Mouse (Mus musculus): Measurements from ENCODE around the gene Nek7. TPM values are rescaled to one million over a fixed set of nuclear protein-coding genes. Genes with fewer than 3 reads are reported as not detected.
A peak's percentile ranks its signal among the peaks of the same experiment; 100 is the strongest.

Nek7 gene
- polyA plus RNA-seq, 1 experiment from 2014 or later: 20.6 TPM

DNA sequence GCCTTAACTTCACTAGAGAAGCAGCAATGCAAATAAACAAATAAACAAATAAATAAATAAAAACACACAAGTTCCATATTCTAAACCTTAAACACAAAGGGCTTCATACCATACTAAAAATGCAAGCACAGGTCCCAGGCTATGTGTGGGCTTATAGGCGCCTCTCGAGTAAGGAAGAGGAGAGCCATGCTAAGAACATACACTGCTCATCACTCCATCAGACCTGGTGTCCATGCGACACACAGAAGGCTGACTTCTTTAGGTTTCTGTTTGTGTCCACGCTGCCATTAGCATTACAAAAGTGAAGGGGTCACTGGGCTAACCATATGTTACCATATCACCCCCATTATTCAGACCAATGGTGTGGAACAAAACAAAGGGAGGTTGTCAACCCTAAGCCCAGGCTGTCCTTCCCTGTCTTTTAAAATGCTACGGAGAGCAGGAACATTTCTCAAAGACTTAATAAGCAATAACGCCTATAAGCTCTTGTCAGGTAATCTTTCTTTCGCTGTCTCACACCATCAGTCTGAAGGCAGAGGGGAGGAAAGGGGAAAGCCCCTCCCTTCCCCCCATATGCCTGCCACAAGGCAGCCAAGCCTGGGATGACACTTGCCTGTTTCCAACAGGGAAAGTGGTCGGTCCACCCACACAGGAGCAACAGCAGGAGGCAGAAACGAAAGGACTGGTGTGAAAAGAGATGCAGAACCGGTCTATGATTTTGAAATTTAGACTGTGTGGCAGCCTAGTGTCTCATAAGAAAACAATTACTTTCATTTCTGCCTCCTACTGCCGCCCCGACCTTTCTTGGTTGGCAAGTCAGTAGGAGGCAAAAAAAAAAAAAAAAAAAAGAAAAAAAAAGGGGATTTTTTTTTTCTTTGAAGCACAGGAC lies 60.5 kb downstream of the Nek7 start:
- Histone ChIP-seq H3K27ac (0 out of 2 replicates have a peak overlapping the region, but pooled peaks have one; percentile 45), H3K36me3 (replicated peaks) (0 out of 2 replicates have a peak, but pooled peaks cover 5% of the 10 kb centered on the region), H3K4me3 (no peak overlapping the region), H3K27me3 (ENCODE audit: poor library complexity, severe bottlenecking) (no peaks in the 10 kb centered on the region), H3K4me1 (peaks cover 11% of the 10 kb centered on the region), H3K9me3 (no peaks in the 10 kb centered on the region)
- 53% methylated on average over 12 of the region's 12 CpGs for WGBS
- no peak for DNase-seq (ENCODE audit: extremely low spot score, low spot score)

DNA sequence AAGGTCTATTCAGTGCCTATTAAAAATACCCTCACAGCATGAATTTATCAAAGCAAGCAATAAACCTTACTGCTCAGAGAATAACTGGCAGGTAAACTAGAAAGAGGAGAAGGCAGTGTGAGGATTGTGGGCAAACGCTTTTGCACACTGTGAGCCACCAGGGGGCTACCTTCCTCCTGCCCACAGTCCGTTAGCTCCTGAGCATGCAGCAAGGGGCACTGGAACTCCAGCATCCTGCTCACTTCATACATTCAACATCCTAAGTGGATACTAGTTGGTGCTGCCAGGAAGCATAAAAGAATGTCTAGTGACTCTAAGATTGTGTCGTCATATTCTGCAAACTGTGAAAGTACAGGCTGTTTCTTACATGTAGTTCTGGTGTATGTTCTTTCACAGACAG lies 61.6 kb downstream of the Nek7 start:
- no peak for DNase-seq (ENCODE audit: extremely low spot score, low spot score)
- no peaks in the 10 kb centered on the region for H3K9me3 ChIP-seq
- no peak overlapping the region for H3K4me3 ChIP-seq
- peaks cover 11% of the 10 kb centered on the region for H3K4me1 ChIP-seq
- 72% methylated on average over 3 of the region's 3 CpGs for WGBS
- H3K27me3 ChIP-seq (ENCODE audit: poor library complexity, severe bottlenecking): no peaks in the 10 kb centered on the region
- 0 out of 2 replicates have a peak, but pooled peaks cover 7% of the 10 kb centered on the region for H3K36me3 ChIP-seq (replicated peaks)
- no peak overlapping the region for H3K27ac ChIP-seq

DNA sequence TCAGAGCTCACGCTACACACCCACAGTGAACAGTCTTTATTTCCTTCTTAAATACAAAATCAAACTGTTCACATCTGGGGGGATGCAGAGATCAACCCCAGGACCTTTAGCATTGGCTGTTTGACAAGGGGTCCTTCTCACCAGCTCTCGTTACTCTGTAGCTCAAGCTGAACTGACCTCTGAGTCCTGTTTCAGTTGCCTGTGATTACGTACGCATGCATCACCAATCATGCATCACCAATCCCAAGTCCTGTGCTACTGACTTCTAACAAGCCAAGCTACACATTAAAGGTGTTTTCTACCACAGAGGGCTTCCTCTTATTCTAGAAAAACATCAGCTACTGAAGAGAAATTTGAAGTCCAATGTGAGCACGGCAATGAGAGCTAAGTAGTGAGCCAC lies 65.0 kb downstream of the Nek7 start:
- 87% methylated on average over 5 of the region's 5 CpGs for WGBS

GRCm38 (mm10) chr1:138550184-138550583 lies 69.8 kb downstream of the Nek7 start:
- WGBS: 55% methylated on average over 6 of the region's 6 CpGs
- Histone ChIP-seq H3K4me3 (no peak overlapping the region), H3K36me3 (replicated peaks) (0 out of 2 replicates have a peak, but pooled peaks cover 2% of the 10 kb centered on the region), H3K4me1 (peaks cover 12% of the 10 kb centered on the region; the same call in 1 of the 2 replicates), H3K27me3 (ENCODE audit: poor library complexity, severe bottlenecking) (no peaks in the 10 kb centered on the region), H3K27ac (no peak overlapping the region), H3K9me3 (no peaks in the 10 kb centered on the region)
- no peak for DNase-seq (ENCODE audit: extremely low spot score, low spot score)

More for the DNA sequence above, 65.0 kb downstream of the Nek7 start:
- Histone ChIP-seq H3K27ac (no peak overlapping the region), H3K4me1 (peaks cover 9% of the 10 kb centered on the region), H3K4me3 (no peak overlapping the region), H3K27me3 (ENCODE audit: poor library complexity, severe bottlenecking) (no peaks in the 10 kb centered on the region), H3K9me3 (no peaks in the 10 kb centered on the region), H3K36me3 (replicated peaks) (0 out of 2 replicates have a peak, but pooled peaks cover 2% of the 10 kb centered on the region)
- DNase-seq (ENCODE audit: extremely low spot score, low spot score): no peak

GRCm38 (mm10) chr1:138542170-138542515 lies 77.8 kb downstream of the Nek7 start:
- no peak for DNase-seq (ENCODE audit: extremely low spot score, low spot score)
- Histone ChIP-seq H3K4me1 (peaks cover 6% of the 10 kb centered on the region), H3K9me3 (no peaks in the 10 kb centered on the region), H3K4me3 (no peak overlapping the region), H3K36me3 (replicated peaks) (no peaks in the 10 kb centered on the region), H3K27ac (no peak overlapping the region), H3K27me3 (ENCODE audit: poor library complexity, severe bottlenecking) (no peaks in the 10 kb centered on the region)
- WGBS: 81% methylated on average over 1 of the region's 1 CpGs

GRCm38 (mm10) chr1:138541495-138542169 lies 78.3 kb downstream of the Nek7 start:
- WGBS: 81% methylated on average over 8 of the region's 8 CpGs
- Histone ChIP-seq H3K27me3 (ENCODE audit: poor library complexity, severe bottlenecking) (no peaks in the 10 kb centered on the region), H3K4me1 (peaks cover 6% of the 10 kb centered on the region), H3K9me3 (no peaks in the 10 kb centered on the region), H3K4me3 (no peak overlapping the region), H3K27ac (no peak overlapping the region), H3K36me3 (replicated peaks) (no peaks in the 10 kb centered on the region)
- no peak for DNase-seq (ENCODE audit: extremely low spot score, low spot score)

DNA sequence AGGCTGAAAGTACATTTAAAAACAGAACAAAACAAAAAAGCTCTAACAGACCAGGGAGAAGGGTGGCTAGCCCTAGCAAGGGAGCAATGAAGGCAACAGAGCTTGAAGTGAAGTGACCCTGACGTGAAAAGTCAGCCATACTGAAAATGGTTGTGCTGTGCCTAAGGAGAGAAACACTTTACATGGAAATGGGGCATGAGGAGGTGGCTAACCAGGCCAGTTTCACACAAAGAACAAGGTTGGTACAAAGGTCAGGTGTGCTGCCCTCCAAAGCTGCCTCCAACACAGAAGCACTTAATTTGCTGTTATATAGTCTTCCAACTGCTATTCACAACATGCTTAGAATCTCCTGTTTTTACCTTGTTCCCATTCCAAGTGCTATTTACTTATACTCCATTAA lies 80.2 kb downstream of the Nek7 start:
- Histone ChIP-seq H3K4me1 (peaks cover 11% of the 10 kb centered on the region), H3K27ac (no peak overlapping the region), H3K36me3 (replicated peaks) (no peaks in the 10 kb centered on the region), H3K9me3 (no peaks in the 10 kb centered on the region), H3K4me3 (no peak overlapping the region), H3K27me3 (ENCODE audit: poor library complexity, severe bottlenecking) (no peaks in the 10 kb centered on the region)
- no peak for DNase-seq (ENCODE audit: extremely low spot score, low spot score)
- WGBS: 65% methylated on average over 1 of the region's 1 CpGs

GRCm38 (mm10) chr1:138538217-138538616 lies 81.7 kb downstream of the Nek7 start:
- Histone ChIP-seq H3K4me3 (no peak overlapping the region), H3K4me1 (peaks cover 12% of the 10 kb centered on the region), H3K36me3 (replicated peaks) (no peaks in the 10 kb centered on the region), H3K27me3 (ENCODE audit: poor library complexity, severe bottlenecking) (no peaks in the 10 kb centered on the region), H3K27ac (no peak overlapping the region), H3K9me3 (no peaks in the 10 kb centered on the region)
- DNase-seq (ENCODE audit: extremely low spot score, low spot score): no peak

DNA sequence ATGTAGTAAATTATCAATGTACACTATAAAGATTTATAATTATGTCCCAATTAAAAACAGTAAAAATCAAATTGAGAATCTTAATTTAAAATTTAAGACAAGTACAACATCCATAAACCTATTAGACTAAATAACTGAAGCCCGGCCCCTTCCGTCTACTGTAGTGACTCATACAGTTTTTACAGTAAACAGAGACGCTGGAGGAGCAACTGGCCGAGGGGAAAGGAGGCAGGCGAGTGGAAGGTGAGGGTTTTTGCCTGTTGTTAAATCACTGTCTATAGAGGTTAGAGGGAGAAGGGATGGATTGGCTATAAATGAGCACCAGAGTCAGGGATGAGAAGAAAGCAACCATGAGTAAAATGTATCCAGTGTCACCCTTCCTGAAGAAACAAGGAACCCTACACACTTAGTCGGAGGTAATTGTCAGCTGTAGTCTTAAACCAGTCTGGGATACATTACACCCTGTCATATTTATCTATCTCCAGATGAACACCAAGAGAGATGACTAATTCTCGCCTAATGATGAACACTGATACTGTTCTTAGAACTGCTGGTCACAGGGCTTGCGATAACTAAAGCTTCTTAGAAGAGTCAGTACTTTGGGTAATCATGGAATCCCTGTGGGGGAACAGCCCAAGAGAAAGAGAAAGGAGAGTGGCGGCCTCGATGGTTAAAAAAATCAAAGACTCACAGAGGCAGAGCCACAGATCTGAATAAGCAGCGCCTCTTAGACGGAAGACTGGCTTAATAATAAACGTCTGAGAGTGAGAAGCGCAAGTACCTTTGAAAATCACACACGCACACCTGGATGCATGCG lies 84.0 kb downstream of the Nek7 start:
- Histone ChIP-seq H3K4me1 (peaks cover 12% of the 10 kb centered on the region; the same call in 1 of the 2 replicates), H3K27ac (no peak overlapping the region), H3K9me3 (no peaks in the 10 kb centered on the region), H3K4me3 (no peak overlapping the region), H3K27me3 (ENCODE audit: poor library complexity, severe bottlenecking) (no peaks in the 10 kb centered on the region), H3K36me3 (replicated peaks) (peaks cover 10% of the 10 kb centered on the region; the same call in 1 of the 2 replicates)
- 82% methylated on average over 16 of the region's 16 CpGs for WGBS
- no peak for DNase-seq (ENCODE audit: extremely low spot score, low spot score)

GRCm38 (mm10) chr1:138530604-138531003 lies 89.3 kb downstream of the Nek7 start:
- 95% methylated on average over 5 of the region's 5 CpGs for WGBS
- DNase-seq (ENCODE audit: extremely low spot score, low spot score): no peak

DNA sequence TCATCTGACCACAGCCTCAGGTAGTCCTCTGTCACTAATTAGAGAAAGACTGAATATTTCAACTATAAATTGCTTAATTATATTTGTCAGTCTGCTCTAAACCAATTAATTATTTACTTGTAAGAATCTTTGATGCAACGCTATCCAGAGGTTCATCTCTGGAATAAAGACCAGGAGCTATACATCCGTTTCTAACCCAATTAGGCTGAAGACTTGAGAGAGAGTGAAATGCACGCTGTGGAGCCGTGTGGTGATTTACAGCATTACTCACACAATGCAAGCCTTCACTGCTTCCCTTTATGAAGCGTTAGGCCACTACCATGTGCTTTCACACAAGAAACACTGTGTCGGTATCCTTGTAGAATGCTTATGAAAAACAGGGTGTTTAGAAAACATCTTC lies 96.0 kb downstream of the Nek7 start:
- Histone ChIP-seq H3K9me3 (no peaks in the 10 kb centered on the region), H3K27ac (peak overlapping the region; percentile 60; the same call in 1 of the 2 replicates), H3K36me3 (replicated peaks) (0 out of 2 replicates have a peak, but pooled peaks cover 2% of the 10 kb centered on the region), H3K4me3 (no peak overlapping the region), H3K4me1 (peaks cover 17% of the 10 kb centered on the region; the same call in 1 of the 2 replicates), H3K27me3 (ENCODE audit: poor library complexity, severe bottlenecking) (no peaks in the 10 kb centered on the region)
- DNase-seq (ENCODE audit: extremely low spot score, low spot score): no peak
- 65% methylated on average over 6 of the region's 6 CpGs for WGBS

More at GRCm38 (mm10) chr1:138530604-138531003, 89.3 kb downstream of the Nek7 start:
- no peaks in the 10 kb centered on the region for H3K27me3 ChIP-seq (ENCODE audit: poor library complexity, severe bottlenecking)
- peaks cover 13% of the 10 kb centered on the region; the same call in 1 of the 2 replicates for H3K36me3 ChIP-seq (replicated peaks)
- H3K4me1 ChIP-seq: 0 out of 2 replicates have a peak, but pooled peaks cover 3% of the 10 kb centered on the region
- H3K4me3 ChIP-seq: no peak overlapping the region
- H3K9me3 ChIP-seq: no peaks in the 10 kb centered on the region
- no peak overlapping the region for H3K27ac ChIP-seq

DNA sequence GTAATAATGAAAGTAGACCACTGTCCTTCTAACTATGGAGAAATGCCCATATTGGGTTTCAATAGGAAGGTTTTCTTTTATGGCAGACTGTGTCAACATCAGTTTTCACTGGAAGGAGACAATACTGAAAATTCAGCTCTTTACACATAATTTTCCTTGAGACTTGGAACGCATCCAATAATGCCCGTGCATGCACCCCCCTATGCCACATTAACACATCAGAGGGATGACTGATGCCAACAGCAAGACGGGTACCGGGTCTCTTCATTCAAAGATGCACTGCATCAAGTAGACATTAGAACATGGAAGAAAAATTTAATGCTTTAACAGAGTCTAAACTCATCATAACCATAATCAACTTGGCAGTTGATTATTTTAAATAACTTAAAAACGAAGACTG lies 101.7 kb downstream of the Nek7 start:
- Histone ChIP-seq H3K27me3 (ENCODE audit: poor library complexity, severe bottlenecking) (no peaks in the 10 kb centered on the region), H3K36me3 (replicated peaks) (no peaks in the 10 kb centered on the region), H3K9me3 (no peaks in the 10 kb centered on the region), H3K4me1 (peaks cover 14% of the 10 kb centered on the region), H3K4me3 (no peak overlapping the region), H3K27ac (no peak overlapping the region)
- 92% methylated on average over 5 of the region's 5 CpGs for WGBS
- DNase-seq (ENCODE audit: extremely low spot score, low spot score): no peak

Data from forebrain, embryonic 10.5 days (tissue).